Mouse (Mus musculus) hindbrain, embryonic 16.5 days (tissue): ENCODE data around the gene Gstt1. TPM values are rescaled to one million over a fixed set of nuclear protein-coding genes. Genes with fewer than 3 reads are reported as not detected.

Source experiments
- ATAC-seq: fragments of 200-750 bp; cut with Nextera tagmentation; 2 replicates; pipeline ENCODE4 v1.8.0; 2017; ENCODE audit warnings: moderate TSS enrichment, moderate library complexity
- H3K27ac ChIP-seq: fragments of 300-500 bp; sonication (generic); 2 replicates; pipeline ENCODE4 v1.5.1; 2014; ENCODE audit warnings: low read depth, mild to moderate bottlenecking, control low read depth, low read length, moderate library complexity
- H3K27me3 ChIP-seq: fragments of 300-500 bp; sonication (generic); replicated peaks from 2 replicates; pipeline ENCODE4 v1.6.1; 2014; ENCODE audit warnings: low read length; ENCODE audit not compliant: control insufficient read depth, insufficient read depth
- H3K36me3 ChIP-seq: fragments of 300-500 bp; sonication (generic); 2 replicates; pipeline ENCODE4 v1.6.1; 2014; ENCODE audit warnings: mild to moderate bottlenecking, low read length, moderate library complexity, mixed read lengths; ENCODE audit not compliant: control insufficient read depth, insufficient read depth
- H3K4me1 ChIP-seq: fragments of 300-500 bp; sonication (generic); 2 replicates; pipeline ENCODE4 v1.6.1; 2014; ENCODE audit warnings: low read depth, low read length; ENCODE audit not compliant: control insufficient read depth, insufficient read depth
- H3K4me2 ChIP-seq: fragments of 300-500 bp; sonication (generic); 2 replicates; pipeline ENCODE4 v1.6.1; 2014; ENCODE audit warnings: mild to moderate bottlenecking, low read length, control low read depth, moderate library complexity
- H3K4me3 ChIP-seq: fragments of 300-500 bp; sonication (generic); 2 replicates; pipeline ENCODE4 v1.5.1; 2014; ENCODE audit warnings: mild to moderate bottlenecking, low read length, control low read depth, moderate library complexity
- H3K9ac ChIP-seq: fragments of 300-500 bp; sonication (generic); 2 replicates; pipeline ENCODE4 v1.6.1; 2014; ENCODE audit warnings: low read depth, mild to moderate bottlenecking, control low read depth, low read length, moderate library complexity
- H3K9me3 ChIP-seq: fragments of 300-500 bp; sonication (generic); 2 replicates; pipeline ENCODE4 v1.6.1; 2014; ENCODE audit warnings: mild to moderate bottlenecking, low read length, moderate library complexity; ENCODE audit not compliant: control insufficient read depth
- WGBS: fragments of 180-500 bp; shearing (Covaris S2); extraction: QIAGEN DNeasy Blood & Tissue Kit; methylation state at CpG from one replicate; pipeline ENCODE4 v1.1.7; 2014; 5-methylcytosine and 5-hydroxymethylcytosine counted together
- polyA plus RNA-seq: library from polyadenylated mRNA; unstranded; fragments of >200 nt; fragmentation: Nextera tagmentation; extraction: Ambion mirVana; gene quantifications from 2 replicates; pipeline ENCODE4 v1.2.1, GENCODE M21; 2015

Gene Gstt1
- polyA plus RNA-seq, 1 experiment from 2014 or later: 21.9 TPM

DNA sequence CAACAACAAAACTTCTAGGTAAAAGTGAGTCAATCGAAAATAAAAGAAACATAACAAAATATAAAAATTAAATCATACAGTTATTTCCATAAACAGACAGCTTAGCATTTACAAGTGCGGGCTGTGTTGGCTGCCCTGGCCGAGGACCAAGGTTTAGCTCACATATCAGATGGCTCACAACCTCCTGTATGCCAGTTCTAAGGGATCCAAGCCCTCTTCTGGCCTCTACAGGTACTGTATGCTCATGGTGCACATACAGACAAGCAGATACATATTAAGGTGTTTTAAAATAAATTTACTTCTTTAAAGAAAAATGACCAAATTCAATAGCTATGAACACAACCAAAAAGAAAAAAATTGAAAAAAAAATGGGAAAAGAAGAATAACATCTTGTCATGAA is 38.1 kb downstream of the Gstt1 start:
- 99% methylated on average over 3 of the region's 3 CpGs for WGBS
- H3K36me3 ChIP-seq: peaks cover 5% of the 10 kb centered on the region
- ATAC-seq: no peak
- H3K4me2 ChIP-seq: no peak overlapping the region
- H3K4me1 ChIP-seq: peaks cover 12% of the 10 kb centered on the region
- H3K27ac ChIP-seq: no peak overlapping the region
- H3K9ac ChIP-seq: no peak overlapping the region
- H3K9me3 ChIP-seq: no peaks in the 10 kb centered on the region
- no peak overlapping the region for H3K4me3 ChIP-seq
- no peaks in the 10 kb centered on the region for H3K27me3 ChIP-seq

DNA sequence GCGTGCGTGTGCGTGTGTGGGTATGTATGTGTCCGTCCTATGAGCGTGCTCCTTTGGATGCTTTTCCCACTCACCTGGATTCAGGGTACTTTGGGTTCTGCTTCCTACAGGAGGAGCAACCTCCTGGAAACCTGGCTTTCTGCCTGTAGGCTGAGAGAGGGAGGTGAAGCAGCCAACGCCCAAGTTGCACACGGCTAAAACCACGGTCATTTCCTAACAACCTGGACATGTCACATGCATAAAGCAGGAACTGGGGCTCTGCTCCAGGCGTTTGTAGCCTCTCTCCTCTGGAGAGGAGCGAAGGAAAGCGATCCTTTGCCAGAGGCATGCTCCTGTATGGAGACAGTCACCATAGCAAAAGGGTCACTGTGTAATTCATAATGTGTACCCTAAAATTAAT is 41.7 kb downstream of the Gstt1 start:
- H3K4me3 ChIP-seq: no peak overlapping the region
- no peaks in the 10 kb centered on the region; the same call in 1 of the 2 replicates for H3K4me1 ChIP-seq
- no peak for ATAC-seq
- H3K9me3 ChIP-seq: no peaks in the 10 kb centered on the region
- WGBS: 94% methylated on average over 11 of the region's 11 CpGs
- H3K27me3 ChIP-seq: no peaks in the 10 kb centered on the region
- H3K36me3 ChIP-seq: peaks cover 24% of the 10 kb centered on the region
- H3K27ac ChIP-seq: no peak overlapping the region
- no peak overlapping the region for H3K4me2 ChIP-seq
- H3K9ac ChIP-seq: no peak overlapping the region

DNA sequence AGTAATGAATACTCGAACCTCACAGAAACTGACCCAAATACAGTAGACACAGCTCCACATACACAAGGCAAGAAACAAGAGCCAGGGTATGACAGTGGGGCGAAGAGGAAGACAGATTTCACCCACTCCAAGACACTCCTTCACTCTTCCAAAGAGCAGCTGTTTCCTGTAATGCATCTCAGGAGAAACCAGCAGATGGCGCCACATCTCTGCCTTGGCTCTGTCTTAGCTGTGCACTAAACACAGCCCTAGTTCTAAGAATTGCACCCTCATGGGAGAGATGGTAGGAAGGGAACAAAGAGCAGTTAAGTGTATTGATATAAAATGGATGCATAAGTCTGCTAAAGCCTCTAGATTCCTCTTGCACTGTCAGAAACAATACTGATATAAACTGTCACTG is 54.4 kb downstream of the Gstt1 start:
- ATAC-seq: peak; percentile 93
- Histone ChIP-seq H3K4me1 (no peaks in the 10 kb centered on the region; the same call in 1 of the 2 replicates), H3K27me3 (no peaks in the 10 kb centered on the region), H3K9me3 (no peaks in the 10 kb centered on the region), H3K27ac (no peak overlapping the region), H3K4me3 (no peak overlapping the region), H3K36me3 (peaks cover 48% of the 10 kb centered on the region), H3K4me2 (no peak overlapping the region), H3K9ac (no peak overlapping the region)
- 49% methylated on average over 3 of the region's 3 CpGs for WGBS

DNA sequence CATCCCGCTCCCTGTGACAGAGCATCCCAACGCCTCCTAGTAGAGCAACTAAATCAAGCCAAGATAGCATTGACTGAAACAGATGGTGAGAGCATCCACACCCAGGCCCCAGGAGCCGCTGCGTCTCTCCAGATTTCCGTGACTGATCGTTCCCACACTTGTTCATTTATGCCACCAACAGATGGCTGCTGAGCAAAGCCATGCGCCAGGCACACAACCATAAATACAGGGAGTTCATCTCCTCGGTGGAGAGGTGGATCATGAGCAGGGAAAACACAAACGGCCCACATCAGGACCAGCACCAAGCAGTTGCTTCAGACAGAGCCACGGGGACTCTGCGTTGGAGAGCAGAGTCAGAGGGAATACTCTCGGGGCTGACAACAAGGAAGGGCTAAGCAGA is 55.0 kb downstream of the Gstt1 start:
- Histone ChIP-seq H3K9me3 (no peaks in the 10 kb centered on the region), H3K4me3 (no peak overlapping the region), H3K27me3 (no peaks in the 10 kb centered on the region), H3K9ac (no peak overlapping the region), H3K4me2 (no peak overlapping the region), H3K4me1 (no peaks in the 10 kb centered on the region; the same call in 1 of the 2 replicates), H3K27ac (no peak overlapping the region), H3K36me3 (peaks cover 53% of the 10 kb centered on the region)
- peak; percentile 32; the same call in 1 of the 2 replicates for ATAC-seq
- WGBS: 78% methylated on average over 12 of the region's 12 CpGs

DNA sequence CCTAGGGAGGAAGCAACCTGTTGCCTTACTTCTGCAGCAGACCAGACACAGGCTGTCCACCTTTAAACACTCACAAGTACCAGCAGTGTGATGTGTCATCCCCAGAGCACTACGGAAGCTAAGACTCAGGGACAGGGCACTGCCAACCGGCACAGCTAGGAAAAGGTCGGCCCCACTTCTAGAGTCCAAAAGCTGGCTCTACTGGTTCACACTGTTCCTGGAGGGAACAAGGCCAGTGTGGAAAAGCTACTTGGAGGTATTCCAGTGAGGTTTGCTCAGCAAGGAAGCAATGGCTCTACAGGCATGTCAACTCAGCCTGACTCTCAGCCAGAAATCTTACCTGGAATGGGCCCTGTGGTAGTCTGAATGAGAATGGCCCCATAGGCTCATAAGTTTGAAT is 57.5 kb downstream of the Gstt1 start:
- no peak overlapping the region for H3K9ac ChIP-seq
- peaks cover 41% of the 10 kb centered on the region for H3K36me3 ChIP-seq
- H3K9me3 ChIP-seq: no peaks in the 10 kb centered on the region
- H3K4me1 ChIP-seq: no peaks in the 10 kb centered on the region; the same call in 1 of the 2 replicates
- H3K27me3 ChIP-seq: no peaks in the 10 kb centered on the region
- ATAC-seq: no peak
- H3K4me3 ChIP-seq: no peak overlapping the region
- WGBS: 97% methylated on average over 3 of the region's 3 CpGs
- no peak overlapping the region for H3K27ac ChIP-seq
- no peak overlapping the region for H3K4me2 ChIP-seq

Other genes starting within 250 kb of the Gstt1 start
- 38.9 and 44.7 TPM in 2 replicates for gene Lrrc75b, start 238.3 kb downstream of the Gstt1 start, polyA plus RNA-seq
- gene Ggt1, start 237.0 kb downstream of the Gstt1 start, polyA plus RNA-seq: 0.69 and 2.1 TPM in 2 replicates
- 2.9 and 3.5 TPM in 2 replicates for gene Ggt5, start 209.2 kb downstream of the Gstt1 start, polyA plus RNA-seq
- gene Susd2, start 154.6 kb downstream of the Gstt1 start, polyA plus RNA-seq: 10.5 and 11.9 TPM in 2 replicates
- 30.9 and 35.5 TPM in 2 replicates for gene Cabin1, start 34.2 kb downstream of the Gstt1 start, polyA plus RNA-seq
- 73.5 and 89.1 TPM in 2 replicates for gene Ddt, start 25.2 kb downstream of the Gstt1 start, polyA plus RNA-seq
- gene Gm20441, start 17.6 kb downstream of the Gstt1 start, polyA plus RNA-seq: 0.50 TPM in 1 of 2 replicates, not detected in the other
- gene Gstt3, start 17.2 kb downstream of the Gstt1 start, polyA plus RNA-seq: 1.4 and 1.5 TPM in 2 replicates
- gene Gstt4, start 24.0 kb upstream of the Gstt1 start, polyA plus RNA-seq: not detected in 2 replicates
- gene Gstt2, start 38.8 kb upstream of the Gstt1 start, polyA plus RNA-seq: 7.9 and 8.5 TPM in 2 replicates
- 1,592 and 1,680 TPM in 2 replicates for gene Mif, start 61.7 kb upstream of the Gstt1 start, polyA plus RNA-seq
- gene Derl3, start 94.8 kb upstream of the Gstt1 start, polyA plus RNA-seq: 0.64 and 1.9 TPM in 2 replicates
- gene Smarcb1, start 123.0 kb upstream of the Gstt1 start, polyA plus RNA-seq: 252 TPM in 2 replicates
- gene Chchd10, start 134.5 kb upstream of the Gstt1 start, polyA plus RNA-seq: 167 and 218 TPM in 2 replicates
- gene Mmp11, start 137.9 kb upstream of the Gstt1 start, polyA plus RNA-seq: 13.6 and 16.6 TPM in 2 replicates
- 0.74 and 1.5 TPM in 2 replicates for gene Gm867, start 142.1 kb upstream of the Gstt1 start, polyA plus RNA-seq
- 0.35 and 0.64 TPM in 2 replicates for gene Vpreb3, start 144.5 kb upstream of the Gstt1 start, polyA plus RNA-seq
- gene Gm5134, start 155.9 kb upstream of the Gstt1 start, polyA plus RNA-seq: 0.05 TPM in 1 of 2 replicates, not detected in the other
- gene Zfp280b, start 234.1 kb upstream of the Gstt1 start, polyA plus RNA-seq: 10.3 and 12.3 TPM in 2 replicates